Mouse (Mus musculus) thymus, adult 18-20 months (tissue): Measurements from ENCODE around the gene Sh2d4b.

ENCODE experiments used
- DNase-seq, 2 experiments: peaks; one replicate each; pipeline ENCODE4 v3.0.0; 2022; ENCODE audit warnings: mixed read lengths in 2 of 2

The Sh2d4b gene

DNA sequence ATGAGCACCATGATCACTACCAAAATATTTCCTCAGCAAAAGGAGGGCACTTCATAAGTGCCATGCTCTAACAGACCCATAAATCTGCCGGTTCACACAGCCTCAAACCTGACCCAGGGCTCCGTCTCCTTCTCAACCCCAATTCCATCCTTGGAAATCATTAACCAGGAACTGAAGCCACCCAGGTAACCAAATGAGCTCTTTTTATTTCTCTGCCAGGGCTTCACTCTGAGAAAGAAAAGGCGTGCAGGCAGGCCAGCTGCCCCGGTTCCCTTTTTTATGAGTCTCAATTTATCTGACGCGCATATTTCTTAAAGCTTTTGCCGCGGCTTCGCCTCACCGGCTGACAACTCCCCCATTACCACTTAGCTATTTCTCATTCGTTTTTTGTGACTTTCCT, 63.0 kb downstream of the Sh2d4b start:
- DNase-seq: no peak

DNA sequence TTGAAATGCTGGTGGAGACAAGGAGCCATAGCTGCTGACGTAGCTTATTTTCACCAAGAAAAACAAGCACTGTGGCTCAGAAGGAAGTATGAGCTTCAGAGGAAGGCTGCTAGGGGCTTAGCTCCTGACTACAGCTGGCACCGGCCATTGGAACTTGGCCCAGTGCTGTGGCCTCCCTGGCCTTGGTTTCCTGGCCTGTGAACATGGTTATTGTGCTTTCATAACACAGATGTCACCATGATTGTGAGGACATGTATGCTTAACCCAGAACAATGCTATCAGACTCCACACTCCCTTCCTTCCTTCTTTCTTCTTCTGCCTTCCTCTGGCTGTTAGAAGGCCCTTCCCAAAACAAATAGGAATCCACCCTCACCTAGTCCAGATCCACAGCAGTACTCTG, 75.0 kb downstream of the Sh2d4b start:
- DNase-seq: no peak

DNA sequence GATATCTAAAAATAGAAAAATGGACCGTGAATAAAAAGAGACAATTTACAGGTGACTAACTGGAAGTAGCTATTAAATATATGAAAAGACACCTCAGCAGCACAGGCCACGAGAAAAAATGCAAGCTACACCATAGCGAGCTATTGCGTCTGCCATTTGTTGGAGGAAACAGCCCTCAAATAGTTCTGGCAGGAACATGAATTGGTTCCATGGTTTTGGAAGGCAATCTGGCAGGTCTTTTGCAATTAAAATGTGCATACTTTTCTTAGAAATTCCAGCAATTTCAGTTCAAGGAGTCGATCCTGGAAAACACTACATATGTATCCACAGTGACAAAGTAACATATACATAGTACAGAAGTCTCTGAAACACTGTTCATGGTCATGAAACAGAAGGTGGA, 76.4 kb downstream of the Sh2d4b start:
- no peak for DNase-seq

DNA sequence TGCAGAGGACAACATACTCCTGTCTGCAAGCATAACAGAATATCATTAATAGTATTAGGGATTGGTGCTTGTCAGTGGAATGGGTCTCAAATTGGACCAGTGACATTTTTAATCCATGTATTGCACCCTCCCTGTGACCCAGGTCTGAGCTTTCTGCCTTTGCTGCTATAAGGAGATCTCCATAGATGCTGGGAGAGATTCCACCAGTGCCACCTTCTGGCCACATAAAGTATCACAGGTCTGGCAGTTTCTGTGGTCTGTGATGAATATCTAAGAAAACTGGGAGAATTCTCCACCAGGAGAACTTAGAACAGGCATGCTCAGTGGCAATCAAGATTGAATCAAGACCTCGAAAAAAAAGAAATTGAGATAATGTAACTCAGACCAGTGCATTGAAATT, 101.5 kb downstream of the Sh2d4b start:
- no peak for DNase-seq

DNA sequence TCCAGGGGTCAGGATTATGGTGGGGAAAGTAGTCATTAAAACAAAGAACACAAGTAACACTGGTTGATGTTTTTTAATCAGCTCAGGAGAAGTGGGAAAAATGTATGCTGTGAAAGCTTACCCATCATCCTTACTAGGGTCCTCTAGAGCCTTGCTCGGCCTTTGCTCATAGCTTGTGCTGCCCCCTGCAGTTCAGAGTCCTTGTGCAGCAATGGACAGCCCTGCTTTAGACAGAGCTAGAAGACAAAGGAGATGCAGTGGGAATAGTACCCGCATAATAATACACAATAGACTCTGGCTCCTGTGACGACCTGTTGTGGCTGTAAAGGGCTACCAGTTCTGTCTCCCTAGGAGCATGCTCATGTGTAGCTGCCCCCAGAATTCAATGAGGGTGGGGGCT, 104.0 kb downstream of the Sh2d4b start:
- DNase-seq: no peak

DNA sequence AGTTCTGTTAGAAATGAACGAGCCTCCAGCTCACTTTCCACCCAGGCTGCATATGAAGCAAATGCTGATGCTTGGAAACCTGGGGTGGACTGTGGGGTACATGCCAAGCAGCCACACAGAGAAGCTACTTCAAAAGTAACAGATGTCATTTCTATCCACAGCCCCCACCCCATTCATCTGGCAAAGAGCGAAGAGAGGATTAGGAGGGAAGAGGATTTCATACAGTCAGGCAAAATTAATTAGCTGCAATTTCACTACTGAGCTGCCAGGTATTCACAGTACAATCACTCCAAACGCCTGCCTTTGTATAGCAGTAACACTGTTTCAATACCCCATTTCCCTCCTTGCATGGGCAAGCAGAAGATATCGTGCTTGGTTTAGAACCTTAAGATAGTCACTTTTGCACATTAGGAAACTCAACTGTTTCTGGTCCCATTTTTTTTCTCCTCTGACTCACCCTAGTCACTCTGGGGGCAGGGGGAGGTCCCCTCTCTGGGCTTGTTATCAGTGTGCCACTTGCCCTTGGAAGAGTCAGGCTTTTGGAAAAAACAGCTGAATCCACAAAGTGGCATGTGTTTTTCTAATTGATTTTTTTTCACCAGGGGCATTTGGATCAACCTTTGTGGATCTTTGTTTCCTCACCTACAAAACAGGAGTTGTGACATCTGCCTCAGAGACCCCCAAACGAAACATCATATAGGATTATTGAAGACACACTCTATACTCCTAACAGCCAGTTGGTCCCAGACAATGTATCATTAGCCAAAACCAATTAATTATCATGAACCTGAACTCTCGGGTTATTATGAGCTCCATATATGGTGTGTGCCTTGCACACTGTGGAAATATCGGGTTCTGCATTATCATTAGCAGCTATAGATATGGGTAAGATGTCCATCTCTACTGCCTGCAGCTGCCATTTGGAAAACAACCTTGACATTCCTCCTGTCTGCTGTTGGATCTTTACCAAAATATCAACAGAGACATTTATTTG, 123.7 kb downstream of the Sh2d4b start:
- DNase-seq: no peak
